Mouse (Mus musculus): ENCODE measurements around the gene Gar1. TPM values are rescaled to one million over a fixed set of nuclear protein-coding genes. Genes with fewer than 3 reads are reported as not detected.

Gar1 gene
- polyA plus RNA-seq, 1 experiment, result 38.3 TPM

DNA sequence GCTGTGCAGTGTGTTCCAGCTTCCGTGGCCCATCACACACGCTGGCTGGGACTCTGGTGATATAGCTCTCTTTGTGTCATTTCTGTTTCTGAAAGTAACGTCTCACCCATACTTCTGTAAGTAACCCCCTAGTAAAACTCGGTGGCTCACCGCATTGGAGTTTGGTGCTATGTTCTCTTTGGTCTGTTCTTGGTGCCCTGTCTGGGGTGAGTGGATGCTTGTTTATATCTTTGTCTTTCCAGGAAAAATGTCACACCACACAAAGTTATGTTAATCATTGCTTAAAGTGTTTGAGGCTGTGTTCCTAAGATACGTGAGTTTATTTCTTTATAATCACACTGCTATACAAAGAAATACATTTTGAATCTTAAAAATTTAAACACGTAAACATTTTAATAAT, 15.7 kb upstream of the Gar1 start:
- H3K27ac ChIP-seq (ENCODE audit: insufficient read depth, low read length), result no peak overlapping the region
- 82% methylated on average over 7 of the region's 7 CpGs for WGBS
- no peak overlapping the region for H3K4me3 ChIP-seq (replicated peaks; ENCODE audit: insufficient read depth, low read depth, low read length)
- TF ChIP-seq POLR2A (IDR thresholded peaks at IDR 0.05; ENCODE audit: borderline replicate concordance, insufficient read depth, low read length) (no peak), CTCF (IDR thresholded peaks at IDR 0.05; ENCODE audit: borderline replicate concordance, insufficient read depth, low read depth, low read length) (no peak)
- no peak for DNase-seq
- H3K4me1 ChIP-seq (ENCODE audit: control insufficient read depth, insufficient read depth, low read length), result no peaks in the 10 kb centered on the region
- H3K27me3 ChIP-seq (ENCODE audit: control insufficient read depth, insufficient read depth, low read length), result no peaks in the 10 kb centered on the region; the same call in 1 of the 2 replicates

DNA sequence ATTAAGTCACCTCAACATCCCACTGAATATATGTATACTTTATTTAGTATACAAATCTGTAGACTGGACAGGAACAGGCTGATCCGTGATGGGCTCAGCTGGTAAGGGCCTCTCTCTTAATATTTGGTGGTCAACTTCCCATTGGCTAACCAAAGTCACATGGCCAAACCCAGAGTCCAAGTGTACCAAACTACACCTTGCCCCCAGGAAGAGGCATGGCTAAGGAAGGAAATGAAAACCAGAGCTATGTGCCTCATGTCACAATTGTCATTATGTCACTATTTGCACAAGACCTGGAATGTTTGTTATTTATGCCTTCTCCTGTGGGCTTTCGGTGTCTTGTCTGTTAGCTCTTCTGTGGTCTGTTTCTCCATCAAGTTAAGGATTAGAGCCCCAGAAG, 14.7 kb upstream of the Gar1 start:
- no peak for TF ChIP-seq POLR2A (IDR thresholded peaks at IDR 0.05; ENCODE audit: borderline replicate concordance, insufficient read depth, low read length)
- no peak for TF ChIP-seq CTCF (IDR thresholded peaks at IDR 0.05; ENCODE audit: borderline replicate concordance, insufficient read depth, low read depth, low read length)
- DNase-seq, result no peak
- WGBS, result 88% methylated on average over 2 of the region's 2 CpGs
- Histone ChIP-seq H3K27me3 (ENCODE audit: control insufficient read depth, insufficient read depth, low read length) (no peaks in the 10 kb centered on the region; the same call in 1 of the 2 replicates), H3K4me1 (ENCODE audit: control insufficient read depth, insufficient read depth, low read length) (no peaks in the 10 kb centered on the region), H3K27ac (ENCODE audit: insufficient read depth, low read length) (no peak overlapping the region), H3K4me3 (replicated peaks; ENCODE audit: insufficient read depth, low read depth, low read length) (no peak overlapping the region)

DNA sequence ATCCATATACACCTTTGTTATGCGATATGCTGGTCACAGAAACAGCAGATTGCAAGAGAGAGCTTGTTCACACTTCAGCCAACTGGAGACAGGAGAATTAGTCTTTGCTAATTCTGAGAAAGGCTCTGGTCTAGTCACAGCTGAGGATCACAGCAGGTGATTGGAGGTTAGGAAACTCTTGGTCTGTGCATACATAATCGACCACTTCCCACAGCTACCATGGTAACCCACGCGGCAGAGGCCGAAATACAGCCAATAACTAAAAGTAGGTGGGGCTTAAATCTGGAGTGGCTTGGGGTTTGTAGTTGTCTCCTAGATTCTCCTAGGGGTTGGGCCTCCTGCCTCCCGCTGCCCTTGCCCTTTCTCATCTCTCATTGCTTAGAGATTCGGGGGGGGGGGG, 6.8 kb upstream of the Gar1 start:
- 12% methylated on average over 7 of the region's 7 CpGs for WGBS
- Histone ChIP-seq H3K27me3 (ENCODE audit: control insufficient read depth, insufficient read depth, low read length) (no peaks in the 10 kb centered on the region), H3K4me3 (replicated peaks; ENCODE audit: insufficient read depth, low read depth, low read length) (no peak overlapping the region), H3K4me1 (ENCODE audit: control insufficient read depth, insufficient read depth, low read length) (no peaks in the 10 kb centered on the region), H3K27ac (ENCODE audit: insufficient read depth, low read length) (no peak overlapping the region)
- DNase-seq, result no peak
- no peak for TF ChIP-seq POLR2A (IDR thresholded peaks at IDR 0.05; ENCODE audit: borderline replicate concordance, insufficient read depth, low read length)
- no peak for TF ChIP-seq CTCF (IDR thresholded peaks at IDR 0.05; ENCODE audit: borderline replicate concordance, insufficient read depth, low read depth, low read length)

DNA sequence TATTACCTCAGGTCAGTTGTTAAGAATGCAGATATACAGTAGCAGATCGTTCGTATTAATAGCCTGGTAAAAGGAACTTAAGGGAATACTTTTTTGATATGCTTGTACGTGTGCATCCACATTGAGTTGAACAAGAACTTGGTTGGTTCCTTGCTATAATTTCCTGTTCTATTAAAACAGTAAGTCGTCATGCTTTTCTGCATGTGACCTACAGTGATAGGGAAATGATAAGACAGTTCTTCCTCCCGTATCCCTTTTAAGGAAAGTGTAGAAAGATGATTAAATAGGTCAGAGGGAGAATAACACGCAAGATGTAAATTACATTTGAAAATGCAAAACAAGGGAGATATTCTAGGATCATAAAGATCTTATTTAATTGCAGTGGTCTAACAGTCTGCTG, 5.8 kb upstream of the Gar1 start:
- TF ChIP-seq POLR2A (IDR thresholded peaks at IDR 0.05; ENCODE audit: borderline replicate concordance, insufficient read depth, low read length) (no peak), CTCF (IDR thresholded peaks at IDR 0.05; ENCODE audit: borderline replicate concordance, insufficient read depth, low read depth, low read length) (no peak)
- no peaks in the 10 kb centered on the region for H3K27me3 ChIP-seq (ENCODE audit: control insufficient read depth, insufficient read depth, low read length)
- 87% methylated on average over 6 of the region's 6 CpGs for WGBS

DNA sequence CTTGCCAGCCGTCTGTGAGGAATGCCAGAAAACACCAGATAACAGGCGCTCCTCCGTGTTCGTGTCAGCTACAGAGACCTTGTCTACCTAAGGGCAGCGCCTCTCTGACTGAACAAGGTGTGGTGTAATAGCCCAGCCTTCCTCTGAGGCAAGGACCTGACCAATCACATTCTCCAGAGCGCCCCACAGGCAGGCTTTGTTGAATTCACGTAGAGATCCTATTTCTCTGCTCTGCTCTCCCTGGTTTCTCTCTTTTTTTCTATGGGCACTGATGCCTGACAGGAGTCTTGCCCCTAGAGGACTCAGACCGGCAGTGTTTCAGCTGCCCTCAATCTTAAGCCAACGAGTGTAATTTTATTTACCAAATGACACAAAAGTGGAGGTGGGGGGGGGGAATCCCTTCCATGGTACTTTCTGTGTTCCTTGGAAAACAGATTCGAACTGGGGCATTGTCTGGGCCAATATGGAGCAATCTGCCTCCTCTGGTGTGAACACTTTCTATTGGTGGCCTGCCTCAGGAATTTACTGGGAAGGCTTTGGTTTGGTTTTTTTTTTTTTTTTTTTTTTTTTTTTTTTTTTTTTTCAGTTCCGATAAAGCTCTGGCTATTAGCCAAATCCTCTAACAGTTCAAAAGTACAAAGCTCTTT, 5.0 kb upstream of the Gar1 start:
- H3K4me1 ChIP-seq (ENCODE audit: control insufficient read depth, insufficient read depth, low read length), result no peaks in the 10 kb centered on the region
- H3K27me3 ChIP-seq (ENCODE audit: control insufficient read depth, insufficient read depth, low read length), result no peaks in the 10 kb centered on the region
- DNase-seq, result no peak
- no peak overlapping the region for H3K27ac ChIP-seq (ENCODE audit: insufficient read depth, low read length)
- no peak overlapping the region for H3K4me3 ChIP-seq (replicated peaks; ENCODE audit: insufficient read depth, low read depth, low read length)
- WGBS, result 7% methylated on average over 11 of the region's 11 CpGs
- TF ChIP-seq POLR2A (IDR thresholded peaks at IDR 0.05; ENCODE audit: borderline replicate concordance, insufficient read depth, low read length) (no peak), CTCF (IDR thresholded peaks at IDR 0.05; ENCODE audit: borderline replicate concordance, insufficient read depth, low read depth, low read length) (no peak)

More for the DNA sequence above, 5.8 kb upstream of the Gar1 start:
- H3K4me1 ChIP-seq (ENCODE audit: control insufficient read depth, insufficient read depth, low read length), result no peaks in the 10 kb centered on the region
- H3K27ac ChIP-seq (ENCODE audit: insufficient read depth, low read length), result no peak overlapping the region
- H3K4me3 ChIP-seq (replicated peaks; ENCODE audit: insufficient read depth, low read depth, low read length), result no peak overlapping the region
- no peak for DNase-seq

DNA sequence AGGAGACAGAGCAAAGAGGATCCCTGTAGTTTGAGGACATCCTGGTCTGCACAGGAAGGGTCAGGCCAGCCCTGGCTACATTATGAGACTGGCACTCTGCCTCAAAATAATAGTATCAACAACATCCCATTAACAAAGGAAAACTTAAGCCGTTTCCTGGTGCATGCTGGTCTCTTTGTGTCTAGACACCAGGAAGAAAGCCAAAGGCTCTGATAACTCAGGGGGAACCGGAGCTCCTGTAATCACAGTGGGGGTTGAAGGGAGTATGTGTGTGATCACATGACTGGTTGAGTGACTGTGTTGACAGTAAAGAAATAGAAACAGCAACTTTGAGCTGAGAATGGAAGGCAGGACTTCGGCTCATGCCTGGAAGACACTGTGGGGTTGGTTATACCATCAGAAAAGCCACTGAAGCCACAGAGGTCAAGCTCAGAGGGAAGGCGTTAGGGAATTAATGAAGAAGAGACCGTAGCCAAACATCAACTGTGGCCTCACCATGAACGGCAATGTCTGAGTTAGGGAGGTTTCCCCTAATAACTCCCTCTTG, 4.3 kb upstream of the Gar1 start, which contains the start of gene Cfi:
Gene Cfi (plus strand): TSS at position 497 of the 547 bp plus-strand sequence.
- Histone ChIP-seq H3K4me3 (replicated peaks; ENCODE audit: insufficient read depth, low read depth, low read length) (no peak within 1 kb of the TSS), H3K27me3 (ENCODE audit: control insufficient read depth, insufficient read depth, low read length) (no peaks in the 10 kb centered on the region), H3K4me1 (ENCODE audit: control insufficient read depth, insufficient read depth, low read length) (no peaks in the 10 kb centered on the region), H3K27ac (ENCODE audit: insufficient read depth, low read length) (no peak within 1 kb of the TSS)
- WGBS, result 38% methylated on average over 6 of the region's 6 CpGs
- no peak for DNase-seq
- TF ChIP-seq CTCF (IDR thresholded peaks at IDR 0.05; ENCODE audit: borderline replicate concordance, insufficient read depth, low read depth, low read length) (no peak), POLR2A (IDR thresholded peaks at IDR 0.05; ENCODE audit: borderline replicate concordance, insufficient read depth, low read length) (no peak)

DNA sequence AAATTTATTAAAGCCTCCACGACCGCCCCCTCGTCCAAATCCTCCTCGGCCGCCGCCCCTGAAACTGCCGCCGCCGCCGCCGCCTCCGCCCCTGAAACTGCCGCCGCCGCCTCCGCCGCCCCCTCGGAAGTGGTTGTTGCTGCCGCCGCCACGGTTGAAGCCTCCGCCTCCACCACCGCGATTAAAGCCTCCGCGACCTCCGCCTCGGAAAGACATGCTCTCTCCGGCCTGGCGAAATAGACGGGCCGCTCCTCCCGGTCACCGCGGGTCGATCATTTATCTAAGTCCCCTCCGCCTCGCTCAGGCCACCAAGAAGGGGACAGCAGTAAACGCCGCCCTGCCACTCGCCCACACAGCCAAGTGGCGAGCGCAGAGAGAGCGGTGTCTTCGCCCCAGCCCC, 570 bp downstream of the Gar1 start:
- TF ChIP-seq CTCF (IDR thresholded peaks at IDR 0.05; ENCODE audit: borderline replicate concordance, insufficient read depth, low read depth, low read length) (no peak), POLR2A (IDR thresholded peaks at IDR 0.05; ENCODE audit: borderline replicate concordance, insufficient read depth, low read length) (no peak)
- peak overlapping the region; percentile 60 for H3K4me3 ChIP-seq (replicated peaks; ENCODE audit: insufficient read depth, low read depth, low read length)
- 1% methylated on average over 45 of the region's 45 CpGs for WGBS
- no peaks in the 10 kb centered on the region for H3K27me3 ChIP-seq (ENCODE audit: control insufficient read depth, insufficient read depth, low read length)
- H3K27ac ChIP-seq (ENCODE audit: insufficient read depth, low read length), result peak overlapping the region; percentile 68; the same call in 1 of the 2 replicates
- no peaks in the 10 kb centered on the region for H3K4me1 ChIP-seq (ENCODE audit: control insufficient read depth, insufficient read depth, low read length)
- DNase-seq, result no peak

DNA sequence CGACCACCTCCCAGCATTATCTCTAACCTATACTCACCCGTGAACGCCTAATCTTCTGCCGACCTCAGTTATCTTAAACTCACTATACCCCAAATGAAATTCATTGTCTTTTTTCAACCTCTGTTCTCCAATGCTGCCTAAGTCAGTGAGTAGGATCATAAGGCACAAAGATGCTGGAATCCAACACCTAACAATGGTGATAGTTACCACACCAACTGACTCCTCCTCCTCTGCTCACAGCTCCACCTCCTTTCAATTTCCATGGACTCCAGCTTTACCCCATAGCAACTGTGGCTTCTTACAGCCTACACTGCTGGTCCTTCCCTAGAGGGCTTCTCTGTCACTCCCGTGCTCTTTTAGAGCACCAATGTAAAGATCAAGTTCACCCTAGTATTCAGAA, 3.5 kb downstream of the Gar1 start:
- H3K27me3 ChIP-seq (ENCODE audit: control insufficient read depth, insufficient read depth, low read length), result no peaks in the 10 kb centered on the region
- H3K4me3 ChIP-seq (replicated peaks; ENCODE audit: insufficient read depth, low read depth, low read length), result no peak overlapping the region
- no peak overlapping the region for H3K27ac ChIP-seq (ENCODE audit: insufficient read depth, low read length)
- H3K4me1 ChIP-seq (ENCODE audit: control insufficient read depth, insufficient read depth, low read length), result no peaks in the 10 kb centered on the region
- 94% methylated on average over 5 of the region's 5 CpGs for WGBS
- no peak for TF ChIP-seq POLR2A (IDR thresholded peaks at IDR 0.05; ENCODE audit: borderline replicate concordance, insufficient read depth, low read length)
- no peak for DNase-seq
